In genomic region chr16:67367745-67368144, GRCm38 (mm10) we compare ENCODE assay signal across 20 mouse cellular contexts.
DNase-seq lines count a peak whose midpoint lies in the region; ATAC-seq and TF ChIP-seq lines count a peak whose summit lies in the region.
"Had no signal": no experiment of that assay in that cellular context is flagged by ENCODE, and none has a peak within 500 bp of the region (broad histone marks: within the 10 kb centered on the region; RNA-seq: fewer than 3 reads in every experiment).

No protein-coding gene starts in this region.

- ATAC-seq in liver, embryonic 14.5 days (ENCODE audit: insufficient read depth) = 0 out of 2 replicates have a peak, but pooled peaks have one; percentile 33
- ATAC-seq: forebrain, embryonic 13.5 days; forebrain, embryonic 15.5 days; forebrain, postnatal 0 days had no signal

- H3K4me3 ChIP-seq in liver, embryonic 14.5 days (ENCODE audit: insufficient read depth in 1 of 2, low read depth in 2 of 2, low read length in 2 of 2) = no peak overlapping the region
- H3K4me3 ChIP-seq in MEL (ENCODE audit: control insufficient read depth in 1 of 2, insufficient read depth in 1 of 2, low read depth in 2 of 2, low read length in 2 of 2) = no peak overlapping the region
- H3K4me3 ChIP-seq: embryonic facial prominence, embryonic 10.5 days; embryonic facial prominence, embryonic 12.5 days; forebrain, embryonic 13.5 days; forebrain, embryonic 15.5 days had no signal

- no peak for TF ChIP-seq POLR2A in MEL (IDR thresholded peaks at IDR 0.05; ENCODE audit: control insufficient read depth in 1 of 2, insufficient read depth in 1 of 2, low read depth in 1 of 2, low read length in 2 of 2, poor library complexity in 1 of 2)

- WGBS in liver, embryonic 14.5 days (ENCODE audit: insufficient replicate concordance) = 53% methylated on average over 2 of the region's 2 CpGs

- H3K36me3 ChIP-seq in liver, embryonic 14.5 days (replicated peaks; ENCODE audit: control insufficient read depth, insufficient read depth, low read depth) = no peaks in the 10 kb centered on the region
- H3K36me3 ChIP-seq in MEL (ENCODE audit: control insufficient read depth in 1 of 2, insufficient read depth in 2 of 2, low read length in 2 of 2) = no peaks in the 10 kb centered on the region
- H3K36me3 ChIP-seq: embryonic facial prominence, embryonic 10.5 days; embryonic facial prominence, embryonic 12.5 days; forebrain, embryonic 15.5 days had no signal

- H3K27me3 ChIP-seq in liver, embryonic 14.5 days (ENCODE audit: control insufficient read depth, insufficient read depth, low read length) = no peaks in the 10 kb centered on the region
- H3K27me3 ChIP-seq in MEL (ENCODE audit: control insufficient read depth in 1 of 2, insufficient read depth in 2 of 2, low read length in 2 of 2) = no peaks in the 10 kb centered on the region
- H3K27me3 ChIP-seq: embryonic facial prominence, embryonic 12.5 days; forebrain, embryonic 13.5 days; forebrain, embryonic 15.5 days had no signal

- no peaks in the 10 kb centered on the region for H3K79me2 ChIP-seq in MEL (ENCODE audit: control insufficient read depth, insufficient read depth, low read length, poor library complexity)

- peak in 1 of 3 experiments; percentile 32 for DNase-seq in liver, embryonic 14.5 days (ENCODE audit: low read depth in 3 of 3, low spot score in 3 of 3)
- DNase-seq in liver (no peak), MEL (ENCODE audit: low read depth, low spot score) (peak; percentile 7)
- peak; percentile 1 for DNase-seq in c-Kit-negative CD71-positive TER-119-positive erythroid progenitor cells, embryonic 14.5 days (ENCODE audit: low read depth, low spot score)
- peak; percentile 14 for DNase-seq in c-Kit-positive CD71-positive TER-119-positive erythroid progenitor cells, embryonic 14.5 days (ENCODE audit: low spot score)
- DNase-seq in embryo, embryonic 11 days = no peak
- no peak for DNase-seq in spleen, postnatal 14 days (ENCODE audit: low spot score in 2 of 2)
- DNase-seq: adrenal gland, adult 2 months; adrenal gland, postnatal 10 days; adrenal gland, postnatal 25 days; cerebellum, adult 18-20 months; cerebellum, adult 8-10 months; cerebellum, adult 9-11 months; cerebellum, postnatal 14 days; cerebellum, postnatal 36 days; forebrain, postnatal 0 days had no signal

- no peaks in the 10 kb centered on the region for H3K4me1 ChIP-seq in liver, embryonic 14.5 days (replicated peaks; ENCODE audit: control insufficient read depth in 2 of 2, insufficient read depth in 2 of 2, low read length in 1 of 2)
- no peaks in the 10 kb centered on the region; a peak in 1 of 4 replicates for H3K4me1 ChIP-seq in MEL (ENCODE audit: control insufficient read depth in 1 of 2, insufficient read depth in 2 of 2, low read length in 2 of 2)
- H3K4me1 ChIP-seq: embryonic facial prominence, embryonic 10.5 days; embryonic facial prominence, embryonic 12.5 days; forebrain, embryonic 13.5 days; forebrain, embryonic 15.5 days had no signal

- no peak overlapping the region for H3K27ac ChIP-seq in liver, embryonic 14.5 days
- H3K27ac ChIP-seq in MEL (ENCODE audit: control insufficient read depth, low read depth, low read length) = no peak overlapping the region
- H3K27ac ChIP-seq: embryonic facial prominence, embryonic 10.5 days; embryonic facial prominence, embryonic 12.5 days; forebrain, embryonic 13.5 days; forebrain, embryonic 15.5 days had no signal

- TF ChIP-seq CTCF in liver, embryonic 14.5 days (IDR thresholded peaks at IDR 0.05; ENCODE audit: low read depth) = no peak
- TF ChIP-seq CTCF in MEL (IDR thresholded peaks at IDR 0.05 in 2 of 3, conservative IDR thresholded peaks at IDR 0.05 in 1 of 3; ENCODE audit: control insufficient read depth in 1 of 3, insufficient read depth in 1 of 3, low read depth in 2 of 3, low read length in 3 of 3, poor library complexity in 1 of 3, severe bottlenecking in 1 of 3) = no peak

- no peak overlapping the region for H3K9ac ChIP-seq in liver, embryonic 14.5 days (replicated peaks)
- no peak overlapping the region for H3K9ac ChIP-seq in MEL (ENCODE audit: control insufficient read depth, low read depth, low read length, poor library complexity, severe bottlenecking)
- H3K9ac ChIP-seq: embryonic facial prominence, embryonic 12.5 days; forebrain, embryonic 13.5 days; forebrain, embryonic 15.5 days; forebrain, postnatal 0 days had no signal

- H3K9me3 ChIP-seq in liver, embryonic 14.5 days (ENCODE audit: control insufficient read depth, low read length) = no peaks in the 10 kb centered on the region
- no peaks in the 10 kb centered on the region for H3K9me3 ChIP-seq in MEL (replicated peaks; ENCODE audit: insufficient read depth, low read length)
- H3K9me3 ChIP-seq: embryonic facial prominence, embryonic 10.5 days; embryonic facial prominence, embryonic 12.5 days; forebrain, embryonic 13.5 days; forebrain, embryonic 15.5 days had no signal

- no peak for TF ChIP-seq EP300 in liver, embryonic 14.5 days (IDR thresholded peaks at IDR 0.05; ENCODE audit: low read depth)
- peak; percentile 9 to 74; a peak in 3 of 4 replicates for TF ChIP-seq EP300 in MEL (IDR thresholded peaks at IDR 0.05; ENCODE audit: low read depth in 1 of 2, low read length in 2 of 2)

- H3K4me2 ChIP-seq in liver, embryonic 14.5 days (ENCODE audit: low read depth) = no peak overlapping the region
- H3K4me2 ChIP-seq: embryonic facial prominence, embryonic 12.5 days; forebrain, embryonic 13.5 days; forebrain, embryonic 15.5 days had no signal

- no peak for TF ChIP-seq RAD21 in MEL (IDR thresholded peaks at IDR 0.05; ENCODE audit: low read depth, low read length)

TF ChIP-seq in MEL, 35 proteins besides CTCF, POLR2A, EP300 and RAD21:
- TF ChIP-seq TAL1 (IDR thresholded peaks at IDR 0.05; ENCODE audit: low read length) (0 out of 2 replicates have a peak, but pooled peaks have one; percentile 28), GATA1 (IDR thresholded peaks at IDR 0.05; ENCODE audit: low read depth, low read length) (peak; percentile 49; the same call in 1 of the 2 replicates), ZNF384 (IDR thresholded peaks at IDR 0.05; ENCODE audit: low read depth, low read length) (0 out of 2 replicates have a peak, but pooled peaks have one; percentile 8), MAZ (IDR thresholded peaks at IDR 0.05; ENCODE audit: low read depth, low read length) (no peak), TCF12 (IDR thresholded peaks at IDR 0.05; ENCODE audit: low read depth, low read length) (peak; percentile 81), ETS1 (IDR thresholded peaks at IDR 0.05; ENCODE audit: low read depth, low read length) (0 out of 2 replicates have a peak, but pooled peaks have one; percentile 24)
TF ChIP-seq in MEL: peak in this region for 5.

Comparison
In these comparisons a context has a peak if more than half of its experiments do, and no peak if none do; other contexts are left out.
1. DNase-seq: peak in MEL (single experiment), c-Kit-negative CD71-positive TER-119-positive erythroid progenitor cells, embryonic 14.5 days (single experiment) and c-Kit-positive CD71-positive TER-119-positive erythroid progenitor cells, embryonic 14.5 days (single experiment); none in liver (single experiment), embryo, embryonic 11 days (single experiment) and spleen, postnatal 14 days (0 of 2).